Mouse (Mus musculus) frontal cortex, adult (tissue): ENCODE results near the gene Gm43064.
A peak's percentile ranks its signal among the peaks of the same experiment; 100 is the strongest.
"Not testable (repeated sequence)": the region's sequence is repeated elsewhere in the genome, so short reads cannot be mapped to it uniquely, and the experiment has no call there.

Experiments
- ATAC-seq: cut with Nextera tagmentation; 2 replicates; pipeline ENCODE4 v1.9.2; 2017; ENCODE audit warnings: mild to moderate bottlenecking, moderate library complexity, mixed read lengths; ENCODE audit not compliant: low TSS enrichment

Gm43064 gene

DNA sequence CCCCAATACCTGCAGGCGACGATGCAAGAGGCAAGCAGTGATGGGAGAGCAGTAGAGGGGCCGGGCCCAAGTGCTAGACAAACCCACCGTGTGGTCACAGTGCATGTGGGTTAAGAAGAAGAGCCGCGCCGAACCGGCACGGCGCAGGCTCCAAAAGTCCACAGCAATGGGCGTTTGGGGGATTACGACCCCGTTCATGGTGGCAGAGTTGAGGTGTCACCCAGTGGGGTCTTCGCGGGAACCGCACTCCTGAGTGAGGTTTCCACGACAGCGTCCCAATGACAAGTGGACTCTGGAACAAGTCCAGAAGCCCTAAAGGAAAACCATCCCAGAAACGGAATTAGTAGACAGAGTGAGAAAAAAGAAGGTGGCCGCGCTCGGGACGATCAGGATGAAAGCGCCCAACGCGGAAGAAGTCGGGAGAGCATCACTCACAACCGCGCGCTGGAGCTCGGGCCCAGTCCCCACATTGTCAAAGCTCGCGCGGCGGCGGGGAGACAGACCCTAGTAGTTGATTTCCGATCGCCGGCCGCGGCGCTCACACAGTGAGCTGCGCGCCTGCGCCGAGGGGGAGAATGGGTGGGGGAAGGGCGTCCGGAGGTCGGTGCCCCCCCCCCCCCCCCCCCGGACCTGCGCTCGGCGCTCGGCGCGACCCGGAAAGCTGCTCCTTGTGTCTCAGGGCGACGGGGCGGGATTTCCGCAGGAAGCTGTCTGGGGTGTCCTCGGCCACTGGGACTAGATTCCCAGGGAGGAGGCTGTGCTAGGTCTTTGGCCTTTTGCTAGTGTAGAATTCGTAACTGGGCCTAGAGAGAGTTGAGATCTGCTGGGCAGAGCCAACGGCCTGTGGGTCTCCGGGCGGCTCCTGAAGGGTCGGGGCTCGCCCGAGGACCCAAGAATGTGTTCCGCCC lies at the start of gene Gm43064, which contains the start of the genes Dclre1b and Ap4b1:
Gene Gm43064, plus strand, starts transcription at position 683 of the 908 bp plus-strand sequence.
Gene Dclre1b, minus strand, starts transcription at position 554 of the 908 bp plus-strand sequence.
Gene Ap4b1, plus strand, starts transcription at position 630 of the 908 bp plus-strand sequence.
- peak; percentile 97 for ATAC-seq

DNA sequence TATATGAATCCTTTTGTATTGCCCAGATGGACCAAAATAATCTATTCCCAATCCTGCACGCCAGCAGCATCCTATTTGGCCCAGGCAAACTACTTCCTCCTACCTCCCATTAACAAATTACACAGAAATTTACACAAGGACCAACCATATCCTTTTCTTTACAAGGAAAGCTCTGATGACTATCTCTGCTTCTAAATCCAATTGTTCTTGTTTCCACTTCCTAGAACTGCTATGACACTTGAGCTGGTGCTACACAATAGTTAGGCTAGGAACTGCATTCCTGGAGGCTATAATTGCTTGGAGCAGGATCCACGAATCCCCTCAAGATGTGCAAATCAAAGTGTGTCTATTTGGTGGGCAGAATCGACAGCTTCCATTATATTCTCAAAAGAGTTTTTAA lies 42.6 kb upstream of the Gm43064 start:
- no peak for ATAC-seq

GRCm38 (mm10) chr3:103771531-103772130 lies 37.7 kb upstream of the Gm43064 start:
- ATAC-seq: no peak

GRCm38 (mm10) chr3:103772846-103773245 lies 36.5 kb upstream of the Gm43064 start:
- no peak for ATAC-seq

DNA sequence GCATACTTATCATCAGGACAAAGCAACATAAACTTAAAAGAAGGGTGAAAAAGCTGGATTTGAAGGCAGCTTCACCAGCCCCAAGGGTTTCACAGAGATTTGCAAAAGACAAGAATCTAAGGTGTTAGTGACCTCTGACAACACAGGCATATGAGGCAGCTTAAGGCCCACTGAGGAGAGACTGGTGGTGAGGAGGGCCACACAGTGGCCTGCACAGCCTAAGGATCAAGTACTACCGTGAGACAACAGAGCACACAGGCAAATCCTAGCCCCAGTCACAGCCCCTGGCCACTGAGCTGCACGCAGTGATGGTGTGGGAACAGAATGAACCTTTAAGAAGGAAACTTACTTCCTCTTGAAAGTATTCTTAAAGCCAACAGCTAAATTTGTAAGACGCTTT lies 35.9 kb upstream of the Gm43064 start:
- ATAC-seq: no peak

GRCm38 (mm10) chr3:103774009-103774408 lies 35.4 kb upstream of the Gm43064 start:
- no peak for ATAC-seq

GRCm38 (mm10) chr3:103777940-103778339 lies 31.4 kb upstream of the Gm43064 start:
- peak; percentile 29; the same call in 1 of the 2 replicates for ATAC-seq

DNA sequence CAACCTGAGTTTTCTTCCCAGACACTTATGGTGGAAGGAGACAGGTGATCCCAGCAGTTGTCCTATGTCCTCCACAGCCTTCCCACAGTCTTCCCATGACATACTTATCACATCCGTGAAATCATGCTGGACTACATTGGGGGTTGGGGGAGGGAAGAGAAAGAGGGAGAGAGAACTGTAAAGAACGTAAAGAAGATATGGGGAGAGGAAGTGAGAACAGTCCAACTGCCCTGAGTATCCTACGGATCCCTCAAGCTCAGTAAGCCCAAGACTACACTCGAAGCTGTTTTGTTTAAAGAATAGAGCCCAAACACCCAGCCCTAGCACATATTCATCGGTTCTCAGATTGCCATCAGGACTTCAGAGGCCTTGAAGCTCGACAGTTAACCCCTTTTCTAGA lies 30.7 kb upstream of the Gm43064 start:
- no peak for ATAC-seq

GRCm38 (mm10) chr3:103779183-103779582 lies 30.2 kb upstream of the Gm43064 start:
- ATAC-seq: no peak

GRCm38 (mm10) chr3:103780271-103780670 lies 29.1 kb upstream of the Gm43064 start:
- peak; percentile 95 for ATAC-seq

GRCm38 (mm10) chr3:103780777-103781176 lies 28.6 kb upstream of the Gm43064 start:
- no peak for ATAC-seq

- no peak for ATAC-seq
Measured at GRCm38 (mm10) chr3:103782844-103783609, 26.3 kb upstream of the Gm43064 start.

- no peak for ATAC-seq
Measured at GRCm38 (mm10) chr3:103787225-103787624, 22.1 kb upstream of the Gm43064 start.

DNA sequence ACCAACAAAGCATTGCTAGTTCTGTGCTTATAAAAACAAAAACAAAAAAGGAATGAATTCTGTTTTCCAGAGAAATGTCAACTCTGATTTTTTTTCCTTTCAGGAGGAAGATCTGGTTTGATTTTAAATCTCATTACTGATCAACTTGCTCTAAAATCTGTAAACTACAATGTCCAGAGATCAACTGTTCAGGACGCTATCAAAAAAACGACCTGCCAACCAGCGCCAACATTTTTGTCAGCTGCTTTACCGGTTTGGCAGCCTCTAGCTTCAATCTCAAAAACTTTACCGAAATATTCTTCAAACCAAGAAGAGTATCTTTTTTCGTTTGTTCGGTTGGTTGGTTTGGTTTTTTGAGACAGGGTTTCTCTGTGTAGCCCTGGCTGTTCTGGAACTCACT lies 20.3 kb upstream of the Gm43064 start:
- no peak for ATAC-seq

GRCm38 (mm10) chr3:103789891-103790345 lies 19.5 kb upstream of the Gm43064 start:
- ATAC-seq: peak; percentile 17; the same call in 1 of the 2 replicates

DNA sequence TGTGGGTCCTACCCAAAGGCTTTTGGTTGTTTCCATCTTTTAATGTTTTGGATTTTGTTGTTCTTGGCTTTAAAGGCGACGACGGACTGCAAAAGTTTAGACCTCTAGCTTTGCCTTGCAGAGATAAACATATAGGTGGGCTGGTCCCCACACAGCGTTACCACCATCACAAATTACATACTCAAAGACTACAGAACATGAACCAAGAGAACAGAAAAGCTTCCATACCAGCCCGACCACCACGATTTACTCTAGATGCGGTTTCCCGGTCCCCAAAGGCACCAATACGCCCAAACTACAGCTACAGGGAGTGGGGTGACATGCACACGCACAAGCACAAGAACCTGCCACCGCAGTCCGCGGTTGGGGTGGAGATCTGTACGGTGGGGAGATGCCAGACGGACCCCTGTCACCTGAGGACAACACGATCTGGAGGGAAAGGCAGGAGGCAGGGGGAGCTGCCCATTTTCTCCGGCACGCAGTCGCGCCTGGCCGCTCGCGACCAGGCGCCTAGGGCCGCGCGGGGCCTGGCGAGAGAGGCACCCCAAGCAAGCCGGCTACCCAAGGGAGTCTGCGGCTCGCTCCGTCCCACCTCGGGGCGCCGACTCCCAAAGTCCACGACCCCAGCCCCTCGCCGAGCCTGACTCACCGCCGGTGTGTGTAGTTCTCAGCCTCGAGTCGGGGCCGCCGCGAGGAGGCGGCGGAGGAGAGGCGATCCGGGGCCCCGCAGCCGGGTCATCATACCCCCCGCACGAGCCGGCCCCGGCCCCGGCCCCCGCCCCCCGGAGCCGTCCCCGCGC lies 18.8 kb upstream of the Gm43064 start:
- peak; percentile 36 for ATAC-seq

- peak; percentile 98 for ATAC-seq
Measured at GRCm38 (mm10) chr3:103791230-103792110, 17.9 kb upstream of the Gm43064 start, which contains the start of gene Hipk1. Gene Hipk1 (minus strand): TSS chr3:103791563.

DNA sequence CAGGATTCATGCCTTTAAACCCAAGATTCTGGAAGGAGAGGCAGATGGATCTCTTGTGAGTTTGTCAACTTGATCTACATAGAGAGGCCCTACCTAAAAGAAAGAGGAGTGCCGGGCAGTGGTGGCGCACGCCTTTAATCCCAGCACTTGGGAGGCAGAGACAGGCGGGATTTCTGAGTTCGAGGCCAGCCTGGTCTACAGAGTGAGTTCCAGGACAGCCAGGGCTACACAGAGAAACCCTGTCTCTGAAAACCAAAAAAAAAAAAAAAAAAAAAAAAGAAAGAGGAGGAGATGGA lies 17.3 kb upstream of the Gm43064 start:
- not testable (repeated sequence) for ATAC-seq

- no peak for ATAC-seq
Measured at GRCm38 (mm10) chr3:103792566-103792965, 16.8 kb upstream of the Gm43064 start.

- ATAC-seq: no peak
Measured at GRCm38 (mm10) chr3:103796389-103796788, 13.0 kb upstream of the Gm43064 start.
